Mouse (Mus musculus) layer of hippocampus, adult 8-10 months (tissue): Measurements from ENCODE around the gene Enpp3. TPM values are rescaled to one million over a fixed set of nuclear protein-coding genes. Genes with fewer than 3 reads are reported as not detected.

Experiments used
- DNase-seq, 2 experiments: peaks; one replicate each; pipeline ENCODE4 v3.0.0; 2022; ENCODE audit warnings: low spot score in 2 of 2
- total RNA-seq, 4 experiments: library from RNA; stranded (reverse); gene quantifications; 2 replicates each; pipeline ENCODE4 v1.2.4; 2022

Enpp3 gene
- total RNA-seq: under 1 TPM; 0.51 to 0.89 (median 0.78) TPM

- no peak for DNase-seq
These were observed at the start of gene Enpp3 for GRCm38 (mm10) chr10:24842676-24843075. TSS of gene Enpp3 (minus strand) at chr10:24842823.

GRCm38 (mm10) chr10:24888343-24888742 is 45.7 kb upstream of the Enpp3 start:
- DNase-seq: no peak

DNA sequence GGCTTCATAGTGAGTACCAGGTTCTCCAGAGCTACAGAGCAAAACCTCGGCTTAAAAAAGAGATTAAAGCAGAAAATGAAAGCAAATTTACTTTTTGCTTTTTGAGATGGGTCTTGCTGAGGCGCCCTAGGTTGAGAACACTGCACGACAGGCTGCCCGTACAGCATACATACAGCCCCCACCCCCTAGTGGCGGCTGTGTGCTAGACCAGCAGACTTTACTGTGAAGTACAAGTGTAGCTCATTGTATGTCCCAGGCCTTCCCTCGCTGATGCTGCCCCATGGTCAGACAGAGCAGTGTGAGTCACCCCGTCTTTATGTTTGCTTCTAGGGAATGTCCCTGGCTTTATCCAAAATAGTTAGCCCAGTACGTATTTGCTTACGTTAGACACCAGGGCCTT is 43.4 kb upstream of the Enpp3 start:
- DNase-seq: no peak

GRCm38 (mm10) chr10:24873624-24874023 is 31.0 kb upstream of the Enpp3 start:
- no peak for DNase-seq

DNA sequence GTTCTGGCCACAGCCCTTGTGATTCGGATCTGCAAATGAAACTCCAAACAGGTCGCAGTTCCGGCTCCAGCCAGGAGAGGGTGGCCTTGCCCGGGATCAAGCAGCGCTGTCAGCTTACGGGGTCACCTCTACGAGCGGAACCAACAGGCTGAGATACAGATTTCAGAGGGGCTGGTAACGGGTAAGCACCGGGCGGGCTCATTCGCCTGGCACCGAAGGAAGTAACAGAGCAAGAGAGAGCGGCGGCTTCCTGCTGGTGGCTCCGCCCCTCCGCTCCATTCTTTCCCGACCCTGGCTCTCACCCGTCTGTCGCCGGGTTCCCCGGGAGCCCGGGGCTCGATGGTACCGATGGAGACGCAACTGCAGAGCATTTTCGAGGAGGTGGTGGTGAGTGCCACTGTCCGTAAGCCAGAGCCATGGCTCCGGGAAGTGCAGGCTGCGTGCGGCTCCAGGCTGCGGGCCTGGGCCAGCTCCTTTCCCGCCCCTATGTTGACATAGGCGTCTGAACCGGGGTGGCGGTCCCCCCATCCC is 27.2 kb upstream of the Enpp3 start, which contains the start of gene Med23:
Gene Med23, plus strand, starts transcription at position 227 of the 531 bp plus-strand sequence.
- DNase-seq: peak; percentile 97 to 99

DNA sequence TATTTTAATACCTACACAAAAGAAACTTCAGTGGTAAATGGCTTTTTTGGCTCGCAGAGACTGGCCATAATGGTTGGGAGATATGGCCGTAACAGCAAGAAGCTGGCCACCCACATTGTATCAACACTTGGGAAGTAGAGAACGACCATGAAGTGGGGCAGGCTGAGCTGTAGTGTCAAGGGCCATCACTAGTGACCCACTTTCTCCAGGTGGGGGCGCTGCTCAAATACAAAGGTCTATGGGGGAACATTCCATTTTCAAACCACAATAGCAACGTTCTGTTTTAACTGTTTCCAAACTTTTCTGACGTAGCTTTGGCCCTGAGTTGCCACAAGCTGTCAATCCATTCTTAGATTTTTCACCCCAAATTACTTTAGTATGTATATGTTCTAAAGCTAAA is 21.8 kb upstream of the Enpp3 start:
- no peak for DNase-seq

DNA sequence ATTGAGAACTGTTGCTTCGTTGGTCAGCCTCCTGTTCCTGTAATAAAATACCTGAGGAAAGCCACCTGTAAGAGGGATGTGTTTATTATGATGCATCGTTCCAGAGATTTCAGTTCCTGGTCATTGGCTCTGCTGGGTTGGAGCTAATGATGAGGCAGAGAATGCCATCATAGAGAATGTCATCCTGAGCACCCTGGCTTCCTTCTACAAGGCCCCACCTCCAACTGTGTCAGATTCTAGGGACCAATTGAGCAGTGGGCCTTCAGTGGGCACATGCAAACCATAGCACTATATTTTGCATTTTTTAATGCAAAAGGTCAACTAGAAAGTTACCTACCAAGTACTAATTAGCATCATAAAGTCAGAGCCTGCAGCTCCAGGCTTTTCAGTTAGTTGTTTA is 20.5 kb upstream of the Enpp3 start:
- DNase-seq: no peak

- DNase-seq: no peak
These were observed 625 bp downstream of the Enpp3 start for GRCm38 (mm10) chr10:24841998-24842397.

DNA sequence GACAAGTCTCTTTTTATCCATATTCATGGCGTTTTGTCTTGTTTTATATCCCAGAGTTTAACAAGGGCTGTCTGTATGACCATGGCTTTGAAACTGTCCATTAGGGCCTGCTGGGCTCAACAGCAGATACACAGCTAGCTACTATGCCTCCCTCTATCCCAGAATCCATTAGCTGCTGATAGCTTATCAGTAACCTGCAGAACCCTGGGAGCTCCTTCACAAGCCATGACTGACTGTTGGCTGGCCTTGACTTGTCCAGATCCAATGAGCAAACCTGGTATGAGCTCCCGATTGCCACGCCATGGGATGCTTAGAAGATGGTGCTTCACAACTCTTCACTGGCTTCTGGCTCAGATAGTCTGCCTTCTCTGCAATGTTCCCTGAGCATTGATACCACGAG is 1.8 kb downstream of the Enpp3 start:
- no peak for DNase-seq

DNA sequence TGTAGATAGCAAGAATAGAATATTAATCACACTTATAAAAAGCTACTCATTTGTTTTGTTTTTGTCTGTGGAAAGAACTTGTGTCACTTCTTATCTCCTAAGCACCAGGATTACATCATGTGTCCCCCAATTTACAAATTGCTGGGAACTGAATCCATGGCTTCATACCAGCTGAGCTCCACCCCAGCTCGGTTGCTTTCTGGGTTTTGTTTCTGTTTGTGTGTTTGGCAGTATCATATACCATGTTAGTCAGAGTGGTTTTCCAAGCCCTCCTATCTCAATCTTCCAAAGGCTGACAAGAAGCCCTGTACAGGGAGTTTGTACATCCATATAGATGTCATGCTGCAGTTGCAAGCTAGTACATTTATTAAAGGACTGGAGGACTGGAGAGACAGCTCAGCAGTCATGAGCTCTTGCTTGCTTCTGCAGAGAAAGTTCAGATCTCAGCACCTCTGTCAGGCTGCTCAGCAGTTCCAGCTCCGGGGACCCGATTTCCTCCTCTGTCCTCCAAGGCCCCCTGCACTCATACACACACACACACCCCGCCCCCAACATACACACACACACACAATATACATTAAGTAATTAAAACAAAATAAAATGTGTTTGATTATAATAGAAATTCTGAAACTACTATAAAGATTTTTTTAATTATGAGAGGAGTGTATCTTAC is 6.1 kb downstream of the Enpp3 start:
- DNase-seq: no peak

- DNase-seq: no peak
These were observed 6.8 kb downstream of the Enpp3 start for GRCm38 (mm10) chr10:24835702-24836342.

- DNase-seq: no peak
These were observed 7.8 kb downstream of the Enpp3 start for GRCm38 (mm10) chr10:24834634-24835371.

DNA sequence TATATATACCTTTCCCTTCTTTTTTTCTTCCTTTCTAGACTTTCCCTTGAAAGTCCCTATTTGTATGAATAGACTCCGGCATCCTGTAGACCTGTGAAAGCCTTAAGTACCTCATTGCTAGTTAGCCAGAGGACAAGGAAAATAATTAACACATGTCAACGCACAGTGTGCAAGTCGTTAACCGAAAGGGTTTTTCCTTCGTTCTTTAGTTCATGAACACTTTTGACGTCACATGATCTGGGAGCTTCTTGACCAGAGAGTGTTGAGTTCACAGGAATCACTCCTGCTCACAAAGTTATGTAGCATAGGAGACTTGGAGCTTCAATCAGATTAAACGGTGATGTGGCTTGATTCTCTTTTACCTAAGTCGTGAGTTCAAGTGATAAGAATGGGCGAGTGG is 10.3 kb downstream of the Enpp3 start:
- no peak for DNase-seq

DNA sequence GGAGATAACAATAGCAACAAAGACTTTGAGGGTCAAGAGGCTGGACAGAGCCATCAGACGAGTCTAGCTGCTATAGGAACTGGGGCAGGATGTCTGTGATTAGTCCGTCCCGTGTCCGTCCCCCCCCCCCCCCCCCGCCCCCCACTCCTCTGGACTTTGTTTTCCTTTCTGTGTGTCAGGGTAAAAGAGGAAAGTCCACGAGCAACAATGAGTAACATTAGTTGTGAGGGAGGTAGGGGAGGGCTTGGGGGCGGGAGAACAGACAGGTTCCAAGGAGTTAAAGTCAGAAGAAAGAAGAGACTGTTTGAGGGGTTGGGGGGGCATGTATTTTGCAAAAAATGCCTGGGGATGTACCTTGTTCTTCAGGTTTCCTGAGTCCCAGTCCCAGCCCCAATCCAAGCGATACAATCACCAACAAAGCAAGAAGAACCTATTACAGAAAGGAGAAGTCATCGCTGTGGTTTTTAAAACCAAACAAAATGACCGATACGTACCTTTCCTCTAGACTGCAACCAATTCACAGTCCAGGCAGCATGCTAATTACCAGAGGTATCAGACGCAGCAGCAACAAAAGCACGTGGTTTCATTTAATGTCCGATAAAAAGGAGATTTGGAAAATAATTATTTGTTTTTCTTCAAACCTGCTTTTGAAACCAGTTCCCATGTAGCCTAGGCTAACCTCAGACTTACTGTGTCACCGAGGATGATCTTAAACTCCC is 11.1 kb downstream of the Enpp3 start:
- DNase-seq: no peak

- DNase-seq: no peak
These were observed 12.2 kb downstream of the Enpp3 start for GRCm38 (mm10) chr10:24830448-24830847.

DNA sequence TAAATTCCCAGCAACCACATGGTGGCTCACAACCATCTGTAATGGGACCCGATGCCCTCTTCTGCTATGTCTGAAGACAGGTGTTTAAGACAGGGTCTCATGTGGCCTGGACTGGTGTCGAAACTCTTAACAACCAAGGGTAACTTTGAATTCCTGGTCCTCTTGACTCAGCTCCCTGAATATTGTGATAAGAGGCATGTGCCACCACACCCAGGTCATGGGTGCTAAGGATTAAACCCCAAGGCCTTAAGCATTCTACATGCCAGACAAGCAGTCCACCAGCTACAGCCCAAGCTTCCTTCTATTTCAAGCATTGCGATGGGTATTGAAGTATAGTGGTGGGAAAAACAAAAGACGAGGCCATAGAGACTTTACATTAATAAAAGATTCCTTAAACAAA is 14.5 kb downstream of the Enpp3 start:
- no peak for DNase-seq

GRCm38 (mm10) chr10:24826130-24826529 is 16.5 kb downstream of the Enpp3 start:
- no peak for DNase-seq

GRCm38 (mm10) chr10:24825456-24826081 is 17.1 kb downstream of the Enpp3 start:
- DNase-seq: no peak

- DNase-seq: no peak
These were observed 18.0 kb downstream of the Enpp3 start for GRCm38 (mm10) chr10:24824621-24825020.

DNA sequence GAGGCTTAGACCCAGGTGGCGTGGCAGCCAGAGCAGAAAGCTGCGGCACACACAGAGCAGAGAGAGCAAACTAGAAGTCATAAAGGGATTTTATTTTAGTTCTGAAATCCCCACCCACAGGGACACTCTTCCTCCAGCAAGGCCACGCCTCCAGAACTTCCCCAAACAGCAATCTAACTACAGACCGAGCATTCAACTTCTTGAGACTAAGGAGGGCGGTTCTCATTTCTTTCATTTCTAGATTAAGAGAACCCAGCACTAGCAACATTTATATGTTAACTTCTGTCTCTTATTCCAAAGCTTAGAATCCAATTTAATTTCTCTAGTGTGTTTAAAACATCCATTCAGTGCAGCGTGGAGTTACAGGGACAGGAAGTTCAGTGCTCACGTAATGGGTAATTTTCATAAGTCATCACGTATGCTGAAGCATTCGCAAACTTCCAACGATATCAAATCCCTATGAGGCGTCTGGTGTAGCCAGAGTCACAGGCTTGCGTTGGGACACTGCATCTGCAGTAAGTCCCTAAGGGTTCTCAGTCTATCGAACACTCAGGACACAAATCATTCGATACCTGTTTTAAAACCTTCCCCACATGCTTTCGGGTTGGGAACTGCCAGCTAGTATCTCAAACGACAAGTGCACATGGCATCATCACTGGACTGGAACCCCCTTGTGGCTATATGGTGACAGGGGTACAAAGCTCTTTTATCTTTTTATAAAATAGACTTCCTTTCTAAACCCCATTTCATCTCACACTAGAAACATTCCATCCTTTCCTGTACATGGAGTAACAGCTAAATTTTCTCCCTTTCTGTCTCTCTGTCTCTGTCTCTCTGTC is 18.7 kb downstream of the Enpp3 start:
- DNase-seq: no peak
